Mouse (Mus musculus) E14TG2a.4 (cell line): ENCODE data around the gene Hus1.

ENCODE experiments used
- CTCF ChIP-seq: conservative IDR thresholded peaks from 2 replicates; pipeline ENCODE4 v1.5.1; 2014; ENCODE audit warnings: low read length
- POU5F1 ChIP-seq: IDR thresholded peaks from 2 replicates; pipeline ENCODE4 v1.6.1; 2014; ENCODE audit warnings: low read length, borderline replicate concordance

DNA sequence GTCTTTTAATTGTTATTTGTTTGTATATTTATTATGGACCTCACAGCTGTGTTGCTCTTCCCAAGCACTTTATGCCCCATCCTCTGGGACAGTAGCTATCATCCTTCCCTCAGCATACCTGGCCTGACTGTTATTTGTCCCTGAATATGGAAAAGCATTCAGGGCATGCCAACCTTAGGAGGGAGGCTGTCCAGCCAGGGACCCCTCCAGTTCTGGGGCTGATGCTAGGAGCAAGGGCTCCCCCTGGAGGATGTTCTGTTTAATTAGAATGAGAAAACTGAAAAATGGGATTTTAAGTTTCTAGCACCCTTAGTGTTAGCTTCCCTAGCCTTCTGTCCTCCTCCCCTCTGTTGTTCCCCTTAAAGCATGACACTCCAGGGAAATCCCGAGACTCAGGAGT is 55.3 kb downstream of the Hus1 start:
- peak; percentile 59 for TF ChIP-seq CTCF
- no peak for TF ChIP-seq POU5F1
